Mouse (Mus musculus): ENCODE measurements around the gene Tspan1.
A peak's percentile ranks its signal among the peaks of the same experiment; 100 is the strongest.

Tspan1 gene

GRCm38 (mm10) chr4:116165708-116166407 is 1.5 kb downstream of the Tspan1 start:
- no peak for DNase-seq (ENCODE audit: low spot score in 2 of 2)

GRCm38 (mm10) chr4:116164759-116165554 is 2.4 kb downstream of the Tspan1 start:
- DNase-seq (ENCODE audit: low spot score in 2 of 2), result no peak

GRCm38 (mm10) chr4:116162142-116162541 is 5.3 kb downstream of the Tspan1 start:
- DNase-seq (ENCODE audit: low spot score in 2 of 2), result no peak

- no peak for DNase-seq (ENCODE audit: low spot score in 2 of 2)
These were observed 6.6 kb downstream of the Tspan1 start for GRCm38 (mm10) chr4:116160769-116161168.

- no peak for DNase-seq (ENCODE audit: low spot score in 2 of 2)
These were observed 7.5 kb downstream of the Tspan1 start for GRCm38 (mm10) chr4:116159912-116160311.

GRCm38 (mm10) chr4:116157882-116158281 is 9.5 kb downstream of the Tspan1 start:
- no peak for DNase-seq (ENCODE audit: low spot score in 2 of 2)

GRCm38 (mm10) chr4:116152702-116153101 is 14.7 kb downstream of the Tspan1 start:
- DNase-seq (ENCODE audit: low spot score in 2 of 2), result no peak

GRCm38 (mm10) chr4:116151238-116151637 is 16.2 kb downstream of the Tspan1 start, which contains the start of gene Lurap1:
Gene Lurap1, minus strand, starts transcription at chr4:116151338.
- DNase-seq (ENCODE audit: low spot score in 2 of 2), result no peak

- no peak for DNase-seq (ENCODE audit: low spot score in 2 of 2)
These were observed 16.6 kb downstream of the Tspan1 start for GRCm38 (mm10) chr4:116150862-116151221.

GRCm38 (mm10) chr4:116150156-116150861 is 17.1 kb downstream of the Tspan1 start:
- DNase-seq (ENCODE audit: low spot score in 2 of 2), result peak in 1 of 2 experiments; percentile 58

- no peak for DNase-seq (ENCODE audit: low spot score in 2 of 2)
These were observed 17.6 kb downstream of the Tspan1 start for GRCm38 (mm10) chr4:116149812-116150155.

- DNase-seq (ENCODE audit: low spot score in 2 of 2), result peak; percentile 62 to 68
These were observed 23.3 kb downstream of the Tspan1 start for GRCm38 (mm10) chr4:116143891-116144717.

GRCm38 (mm10) chr4:116143317-116143811 is 24.0 kb downstream of the Tspan1 start:
- DNase-seq (ENCODE audit: low spot score in 2 of 2), result no peak

- DNase-seq (ENCODE audit: low spot score in 2 of 2), result no peak
These were observed 25.1 kb downstream of the Tspan1 start for GRCm38 (mm10) chr4:116142269-116142668.

GRCm38 (mm10) chr4:116141736-116142135 is 25.7 kb downstream of the Tspan1 start:
- no peak for DNase-seq (ENCODE audit: low spot score in 2 of 2)

GRCm38 (mm10) chr4:116140801-116141574 is 26.4 kb downstream of the Tspan1 start:
- no peak for DNase-seq (ENCODE audit: low spot score in 2 of 2)

- no peak for DNase-seq (ENCODE audit: low spot score in 2 of 2)
These were observed 29.9 kb downstream of the Tspan1 start for GRCm38 (mm10) chr4:116137421-116137996.

- no peak for DNase-seq (ENCODE audit: low spot score in 2 of 2)
These were observed 32.4 kb downstream of the Tspan1 start for GRCm38 (mm10) chr4:116134990-116135389.

- no peak for DNase-seq (ENCODE audit: low spot score in 2 of 2)
These were observed 34.3 kb downstream of the Tspan1 start for GRCm38 (mm10) chr4:116133126-116133525.

- DNase-seq (ENCODE audit: low spot score in 2 of 2), result no peak
These were observed 39.4 kb downstream of the Tspan1 start for GRCm38 (mm10) chr4:116127956-116128355.

Data from urinary bladder, postnatal 36 days (tissue).